Mouse (Mus musculus) kidney, postnatal 0 days (tissue): ENCODE data around the gene Ptprn2. TPM values are rescaled to one million over a fixed set of nuclear protein-coding genes. Genes with fewer than 3 reads are reported as not detected.

Experiments
- ATAC-seq: fragments of 200-750 bp; cut with Nextera tagmentation; replicated peaks from 2 replicates; pipeline ENCODE4 v1.8.0; 2017; ENCODE audit warnings: low read depth, moderate number of reproducible peaks, moderate TSS enrichment, moderate library complexity; ENCODE audit not compliant: low FRiP score
- DNase-seq: peaks from one replicate; pipeline ENCODE4 v3.0.0-alpha.2; 2016; ENCODE audit warnings: low spot score
- H3K27ac ChIP-seq: fragments of 300-500 bp; sonication (generic); 2 replicates; pipeline ENCODE4 v1.5.1; 2014; ENCODE audit warnings: mild to moderate bottlenecking
- H3K27me3 ChIP-seq: fragments of 300-500 bp; sonication (generic); 2 replicates; pipeline ENCODE4 v1.6.1; 2014; ENCODE audit warnings: low read length, mixed read lengths; ENCODE audit not compliant: insufficient read depth
- H3K36me3 ChIP-seq: fragments of 300-500 bp; sonication (generic); 2 replicates; pipeline ENCODE4 v1.6.1; 2014; ENCODE audit warnings: low read length, mixed read lengths; ENCODE audit not compliant: insufficient read depth
- H3K4me1 ChIP-seq: fragments of 300-500 bp; sonication (generic); replicated peaks from 2 replicates; pipeline ENCODE4 v1.6.1; 2014; ENCODE audit warnings: antibody characterized with exemption, low read length, mixed read lengths; ENCODE audit not compliant: insufficient read depth
- H3K4me2 ChIP-seq: fragments of 300-500 bp; sonication (generic); 2 replicates; pipeline ENCODE4 v1.6.1; 2014; ENCODE audit warnings: mild to moderate bottlenecking, low read length, moderate library complexity, mixed read lengths
- H3K4me3 ChIP-seq: fragments of 300-500 bp; sonication (generic); replicated peaks from 2 replicates; pipeline ENCODE4 v1.5.1; 2014; ENCODE audit warnings: low read depth, low read length
- H3K9ac ChIP-seq: fragments of 300-500 bp; sonication (generic); 2 replicates; pipeline ENCODE4 v1.6.1; 2014; ENCODE audit warnings: low read depth, low read length
- H3K9me3 ChIP-seq: fragments of 300-500 bp; sonication (generic); replicated peaks from 2 replicates; pipeline ENCODE4 v1.6.1; 2016; ENCODE audit warnings: low read length, inconsistent platforms, mixed read lengths
- CTCF ChIP-seq: IDR thresholded peaks from 2 replicates; pipeline ENCODE4 v1.5.1; 2016; ENCODE audit warnings: antibody characterized with exemption, low read depth, mild to moderate bottlenecking, moderate library complexity
- WGBS: fragments of 180-500 bp; shearing (Covaris S2); extraction: QIAGEN DNeasy Blood & Tissue Kit; methylation state at CpG from one replicate; pipeline ENCODE4 v1.1.7; 2014; 5-methylcytosine and 5-hydroxymethylcytosine counted together
- polyA plus RNA-seq: library from polyadenylated mRNA; unstranded; fragments of >200 nt; fragmentation: Nextera tagmentation; extraction: Ambion mirVana; gene quantifications from 2 replicates; pipeline ENCODE4 v1.2.1, GENCODE M21; 2015

Gene Ptprn2
- polyA plus RNA-seq, 1 experiment from 2014 or later, result 0.03 TPM

DNA sequence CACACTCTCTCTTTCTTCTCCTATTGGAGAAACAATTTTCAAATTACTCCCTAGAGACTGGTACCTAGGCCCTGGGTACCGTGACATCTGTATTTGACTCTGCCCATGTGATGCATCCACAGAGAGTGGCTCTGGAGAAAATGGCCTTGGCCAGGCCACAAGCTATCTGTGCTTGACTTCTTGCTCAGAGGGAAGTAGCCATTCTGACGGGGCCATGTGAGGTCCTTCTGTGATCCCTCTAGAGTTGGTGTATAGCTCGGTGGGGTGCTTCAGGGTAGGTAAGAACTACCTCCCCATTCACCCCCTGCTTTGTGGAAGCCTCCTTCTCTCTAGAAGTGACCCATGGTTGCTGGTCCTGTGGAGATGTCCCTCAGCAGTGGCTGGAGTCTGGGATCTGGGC, 134.8 kb downstream of the Ptprn2 start:
- no peak overlapping the region for H3K4me3 ChIP-seq
- 77% methylated on average over 3 of the region's 3 CpGs for WGBS
- no peak overlapping the region for H3K4me2 ChIP-seq
- no peak for ATAC-seq
- H3K9me3 ChIP-seq, result no peaks in the 10 kb centered on the region
- no peaks in the 10 kb centered on the region for H3K36me3 ChIP-seq
- DNase-seq, result no peak
- TF ChIP-seq CTCF, result no peak
- no peaks in the 10 kb centered on the region for H3K27me3 ChIP-seq
- no peaks in the 10 kb centered on the region for H3K4me1 ChIP-seq
- no peak overlapping the region for H3K9ac ChIP-seq
- no peak overlapping the region for H3K27ac ChIP-seq

DNA sequence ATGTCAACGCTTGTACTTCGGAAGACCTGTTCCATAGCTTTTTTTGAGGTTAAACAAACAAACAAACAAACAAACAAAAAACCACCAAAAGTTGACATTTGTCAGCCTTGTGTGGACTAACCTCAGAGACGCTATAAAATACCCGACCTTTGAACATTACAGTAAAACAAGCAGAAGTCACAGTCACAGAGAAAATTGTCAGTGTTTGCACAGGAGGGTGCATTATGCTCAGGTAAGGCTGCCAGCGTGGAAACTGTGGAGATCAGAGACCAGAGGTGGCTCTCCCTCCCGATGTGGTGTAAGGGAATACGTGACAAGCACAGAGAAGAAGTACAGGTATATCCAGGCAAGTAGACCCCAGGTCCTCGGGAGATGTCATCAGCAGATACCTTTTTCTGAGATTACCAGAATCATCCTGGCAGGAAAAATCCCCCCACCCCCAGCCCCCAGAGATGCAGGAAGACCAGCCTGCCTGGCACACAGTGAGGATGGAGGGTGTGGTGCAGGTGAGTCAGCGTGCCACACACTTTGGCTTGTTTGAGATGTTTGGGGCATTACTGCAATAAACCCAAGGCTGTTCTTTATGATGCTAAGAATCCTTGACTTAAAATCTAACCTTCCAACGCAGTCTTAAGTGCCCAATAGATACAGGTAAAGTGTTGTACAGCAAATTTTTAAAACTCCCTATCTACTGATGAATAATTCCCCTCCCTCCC, 136.0 kb downstream of the Ptprn2 start:
- TF ChIP-seq CTCF, result no peak
- WGBS, result 76% methylated on average over 10 of the region's 10 CpGs
- ATAC-seq, result no peak

DNA sequence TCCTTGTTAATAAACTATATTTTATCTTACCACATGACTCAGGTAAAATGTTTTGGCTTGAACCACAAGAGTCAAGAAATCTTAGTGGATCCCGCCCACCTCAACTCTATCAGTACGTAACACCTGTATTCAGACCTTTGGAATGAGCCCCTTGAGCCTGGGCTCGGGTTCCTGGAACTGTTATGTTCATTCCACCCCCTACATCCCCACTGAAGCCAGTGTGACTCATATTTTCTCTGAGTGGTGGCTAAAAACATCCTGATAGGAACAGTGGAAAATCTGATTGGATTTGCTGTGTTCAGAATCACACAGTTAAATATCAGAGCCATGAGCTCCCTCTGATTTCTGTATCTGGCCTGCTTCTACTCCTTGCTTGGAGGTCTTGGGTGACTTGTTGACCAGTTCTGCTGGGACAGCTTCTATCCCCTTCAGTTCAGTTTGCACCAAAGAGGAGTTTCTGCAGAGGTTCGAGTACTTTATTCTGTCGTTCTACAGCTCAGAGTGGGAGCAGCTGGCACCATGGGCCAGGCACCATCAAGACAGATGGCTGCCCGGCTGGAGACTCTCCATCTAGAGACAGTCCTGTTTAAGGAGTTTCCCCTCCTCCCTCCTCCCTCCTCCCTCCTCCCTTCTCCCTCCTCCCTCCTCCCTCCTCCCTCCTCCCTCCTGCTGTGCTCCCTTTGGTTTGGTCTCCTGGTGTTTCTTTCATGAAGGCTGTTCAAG, 137.3 kb downstream of the Ptprn2 start:
- Histone ChIP-seq H3K4me3 (no peak overlapping the region), H3K27ac (no peak overlapping the region), H3K9ac (no peak overlapping the region), H3K4me2 (no peak overlapping the region), H3K9me3 (no peaks in the 10 kb centered on the region), H3K36me3 (no peaks in the 10 kb centered on the region), H3K4me1 (no peaks in the 10 kb centered on the region), H3K27me3 (no peaks in the 10 kb centered on the region)
- TF ChIP-seq CTCF, result no peak
- 64% methylated on average over 6 of the region's 6 CpGs for WGBS
- ATAC-seq (no peak), DNase-seq (no peak)

More for the DNA sequence above, 136.0 kb downstream of the Ptprn2 start:
- DNase-seq, result no peak
- H3K9me3 ChIP-seq, result no peaks in the 10 kb centered on the region
- H3K4me3 ChIP-seq, result no peak overlapping the region
- no peaks in the 10 kb centered on the region for H3K4me1 ChIP-seq
- H3K36me3 ChIP-seq, result no peaks in the 10 kb centered on the region
- H3K4me2 ChIP-seq, result no peak overlapping the region
- H3K27me3 ChIP-seq, result no peaks in the 10 kb centered on the region
- no peak overlapping the region for H3K27ac ChIP-seq
- no peak overlapping the region for H3K9ac ChIP-seq

DNA sequence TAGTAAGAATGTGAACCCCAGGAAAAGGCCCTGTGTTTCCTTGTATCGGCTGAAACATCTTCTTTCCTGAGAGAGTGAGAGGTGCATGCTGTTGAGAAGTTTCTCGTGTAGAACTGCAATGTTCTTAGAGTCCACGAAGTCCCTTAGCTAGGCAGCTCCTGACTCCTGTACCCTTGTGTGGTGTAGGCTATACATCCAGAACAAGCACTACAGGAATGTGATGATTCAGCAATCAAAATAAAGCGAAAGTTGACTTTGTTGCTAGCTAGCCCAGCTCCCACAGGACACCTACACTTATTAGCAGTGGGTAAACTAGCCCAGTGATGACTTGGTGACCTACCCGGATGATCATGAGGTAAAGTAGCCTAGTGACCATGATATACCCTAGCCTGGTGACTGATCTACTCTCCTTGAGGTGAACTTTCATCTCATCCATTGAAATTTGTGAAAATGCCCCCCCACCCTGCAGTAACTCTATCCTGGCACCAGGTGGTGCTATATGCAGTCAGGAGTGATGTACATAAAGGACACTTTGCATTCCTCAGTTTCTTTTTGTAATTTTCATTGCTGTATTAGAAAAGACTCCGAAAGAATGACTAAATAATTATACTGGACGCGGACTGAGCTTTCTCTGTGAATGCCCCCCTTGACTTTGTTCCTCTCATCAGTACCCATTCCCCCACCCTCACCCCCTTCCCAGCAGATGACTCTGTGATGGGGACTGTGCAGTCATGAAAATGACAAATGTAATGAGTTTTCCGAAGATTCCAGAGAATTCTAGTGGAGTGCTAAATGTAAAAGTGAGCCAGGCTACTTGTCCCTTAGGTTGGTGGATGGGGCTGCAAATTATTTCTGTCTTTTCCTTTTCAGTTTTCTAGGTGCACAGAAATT, 140.1 kb downstream of the Ptprn2 start:
- peak; percentile 57 for DNase-seq
- Histone ChIP-seq H3K4me1 (no peaks in the 10 kb centered on the region), H3K9me3 (no peaks in the 10 kb centered on the region), H3K4me3 (no peak overlapping the region), H3K9ac (no peak overlapping the region), H3K4me2 (no peak overlapping the region), H3K27me3 (no peaks in the 10 kb centered on the region), H3K27ac (no peak overlapping the region), H3K36me3 (no peaks in the 10 kb centered on the region)
- ATAC-seq, result peak; percentile 53; the same call in 1 of the 2 replicates
- WGBS, result 53% methylated on average over 9 of the region's 9 CpGs
- TF ChIP-seq CTCF, result peak; percentile 84

DNA sequence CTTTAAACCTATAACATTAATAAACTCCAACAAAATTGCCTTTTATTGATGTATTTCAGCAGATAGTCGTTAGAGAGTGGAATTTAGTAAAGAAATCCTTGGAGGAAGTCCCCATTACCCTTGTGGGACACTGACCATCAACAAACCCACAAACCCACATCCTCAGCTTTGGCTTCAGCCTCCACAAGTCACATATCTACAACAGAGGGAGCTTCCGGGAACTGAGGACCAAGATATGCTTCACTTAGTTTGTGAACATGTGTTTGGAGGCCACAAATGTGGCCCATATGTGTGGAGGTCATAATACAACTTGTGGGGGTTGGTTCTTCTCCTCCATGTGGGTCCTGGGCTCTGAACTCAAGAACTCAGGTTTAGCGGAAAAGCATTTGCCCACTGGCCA, 143.5 kb downstream of the Ptprn2 start:
- no peak overlapping the region for H3K4me2 ChIP-seq
- no peak for ATAC-seq
- DNase-seq, result no peak
- no peaks in the 10 kb centered on the region for H3K36me3 ChIP-seq
- 86% methylated on average over 3 of the region's 3 CpGs for WGBS
- no peaks in the 10 kb centered on the region for H3K9me3 ChIP-seq
- no peak overlapping the region for H3K9ac ChIP-seq
- no peak overlapping the region for H3K4me3 ChIP-seq
- H3K4me1 ChIP-seq, result no peaks in the 10 kb centered on the region
- H3K27me3 ChIP-seq, result no peaks in the 10 kb centered on the region
- no peak for TF ChIP-seq CTCF
- no peak overlapping the region for H3K27ac ChIP-seq

DNA sequence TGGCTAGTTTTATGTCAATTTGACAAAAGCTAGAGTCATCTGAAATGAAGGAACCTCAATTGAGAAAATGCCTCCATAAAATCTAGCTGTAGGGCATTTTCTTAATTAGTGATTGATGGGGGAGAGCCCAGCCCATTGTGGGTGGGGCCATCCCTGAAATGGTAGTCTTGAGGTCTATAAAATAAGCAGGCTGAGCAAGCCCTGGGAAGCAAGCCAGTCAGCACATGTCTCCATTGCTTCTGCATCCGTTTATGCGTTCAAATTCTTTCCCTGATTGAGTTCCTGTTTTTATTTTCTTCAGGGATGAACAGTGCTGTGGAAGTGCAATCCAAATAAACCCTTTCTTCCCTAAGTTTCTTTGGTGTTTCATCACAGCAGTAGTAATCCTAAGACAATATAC, 152.0 kb downstream of the Ptprn2 start:
- Histone ChIP-seq H3K27me3 (no peaks in the 10 kb centered on the region), H3K27ac (no peak overlapping the region), H3K4me2 (no peak overlapping the region), H3K4me3 (no peak overlapping the region), H3K9me3 (no peaks in the 10 kb centered on the region), H3K4me1 (no peaks in the 10 kb centered on the region), H3K36me3 (no peaks in the 10 kb centered on the region), H3K9ac (no peak overlapping the region)
- 34% methylated on average over 2 of the region's 2 CpGs for WGBS
- no peak for TF ChIP-seq CTCF
- ATAC-seq (no peak), DNase-seq (no peak)
